Mouse (Mus musculus): ENCODE data around the gene Gm45717. TPM values are rescaled to one million over a fixed set of nuclear protein-coding genes. Genes with fewer than 3 reads are reported as not detected.

Gm45717 gene
- total and polyA plus RNA-seq, 3 experiments: not detected

- H3K27me3 ChIP-seq (ENCODE audit: control insufficient read depth in 1 of 2, insufficient read depth in 2 of 2, low read length in 2 of 2): peaks cover 0 to 9% of the 10 kb centered on the region in 2 experiments; a peak in 3 of 4 replicates
- no peak overlapping the region for H3K27ac ChIP-seq (ENCODE audit: control insufficient read depth, low read depth, low read length)
- no peak for TF ChIP-seq BHLHE40 (IDR thresholded peaks at IDR 0.05; ENCODE audit: borderline replicate concordance, low read depth, low read length)
- no peak for TF ChIP-seq EP300 (IDR thresholded peaks at IDR 0.05; ENCODE audit: low read depth in 1 of 2, low read length in 2 of 2)
- no peak for TF ChIP-seq POLR2AphosphoS5 (IDR thresholded peaks at IDR 0.05; ENCODE audit: borderline replicate concordance, low read depth, low read length)
- TF ChIP-seq ZMIZ1 (IDR thresholded peaks at IDR 0.05; ENCODE audit: low read depth, low read length): no peak
- TF ChIP-seq RCOR1 (IDR thresholded peaks at IDR 0.05; ENCODE audit: low read depth, low read length): no peak
- TF ChIP-seq GABPA (IDR thresholded peaks at IDR 0.05; ENCODE audit: low read depth, low read length): no peak
- TF ChIP-seq TBP (IDR thresholded peaks at IDR 0.05; ENCODE audit: low read depth, low read length): no peak
- TF ChIP-seq ZNF384 (IDR thresholded peaks at IDR 0.05; ENCODE audit: low read depth, low read length): no peak
- no peak for TF ChIP-seq USF1 (IDR thresholded peaks at IDR 0.05; ENCODE audit: low read depth, low read length)
- TF ChIP-seq CHD1 (IDR thresholded peaks at IDR 0.05; ENCODE audit: low read depth, low read length): no peak
- TF ChIP-seq SIN3A (IDR thresholded peaks at IDR 0.05; ENCODE audit: low read length): no peak
- no peak overlapping the region for H3K4me3 ChIP-seq (ENCODE audit: control insufficient read depth in 1 of 2, insufficient read depth in 1 of 2, low read depth in 2 of 2, low read length in 2 of 2)
- DNase-seq (ENCODE audit: low read depth, low spot score): no peak
- peaks cover 0 to 4% of the 10 kb centered on the region in 2 experiments; a peak in 2 of 4 replicates for H3K36me3 ChIP-seq (ENCODE audit: control insufficient read depth in 1 of 2, insufficient read depth in 2 of 2, low read length in 2 of 2)
- H3K9me3 ChIP-seq (replicated peaks; ENCODE audit: insufficient read depth, low read length): no peaks in the 10 kb centered on the region
- H3K9ac ChIP-seq (ENCODE audit: control insufficient read depth, low read depth, low read length, poor library complexity, severe bottlenecking): no peak overlapping the region
- peaks cover 0 to 9% of the 10 kb centered on the region in 2 experiments; a peak in 1 of 4 replicates for H3K4me1 ChIP-seq (ENCODE audit: control insufficient read depth in 1 of 2, insufficient read depth in 2 of 2, low read length in 2 of 2)
- H3K79me2 ChIP-seq (ENCODE audit: control insufficient read depth, insufficient read depth, low read length, poor library complexity): no peaks in the 10 kb centered on the region
Observed at GRCm38 (mm10) chr7:140921225-140921975, 34.3 kb downstream of the Gm45717 start.

GRCm38 (mm10) chr7:140920418-140921029, 35.2 kb downstream of the Gm45717 start, which contains the start of gene Nlrp6:
TSS of gene Nlrp6 (plus strand) at chr7:140920902.
- Histone ChIP-seq H3K4me3 (ENCODE audit: control insufficient read depth in 1 of 2, insufficient read depth in 1 of 2, low read depth in 2 of 2, low read length in 2 of 2) (no peak within 1 kb of the TSS), H3K4me1 (ENCODE audit: control insufficient read depth in 1 of 2, insufficient read depth in 2 of 2, low read length in 2 of 2) (peaks cover 0 to 9% of the 10 kb centered on the region in 2 experiments; a peak in 1 of 4 replicates), H3K79me2 (ENCODE audit: control insufficient read depth, insufficient read depth, low read length, poor library complexity) (no peaks in the 10 kb centered on the region), H3K27ac (ENCODE audit: control insufficient read depth, low read depth, low read length) (no peak within 1 kb of the TSS), H3K9ac (ENCODE audit: control insufficient read depth, low read depth, low read length, poor library complexity, severe bottlenecking) (no peak within 1 kb of the TSS), H3K27me3 (ENCODE audit: control insufficient read depth in 1 of 2, insufficient read depth in 2 of 2, low read length in 2 of 2) (peaks cover 0 to 7% of the 10 kb centered on the region in 2 experiments; a peak in 3 of 4 replicates), H3K9me3 (replicated peaks; ENCODE audit: insufficient read depth, low read length) (no peaks in the 10 kb centered on the region), H3K36me3 (ENCODE audit: control insufficient read depth in 1 of 2, insufficient read depth in 2 of 2, low read length in 2 of 2) (peaks cover 0 to 4% of the 10 kb centered on the region in 2 experiments; a peak in 2 of 4 replicates)
- TF ChIP-seq MXI1 (IDR thresholded peaks at IDR 0.05; ENCODE audit: low read depth, low read length) (no peak), ETS1 (IDR thresholded peaks at IDR 0.05; ENCODE audit: low read depth, low read length) (no peak)
- no peak for DNase-seq (ENCODE audit: low read depth, low spot score)
